Mouse (Mus musculus) bone marrow macrophage, adult 2 months (primary cell): ENCODE results near the gene Hagh. TPM values are rescaled to one million over a fixed set of nuclear protein-coding genes. Genes with fewer than 3 reads are reported as not detected.

ENCODE experiments used
- H3K27ac ChIP-seq: 2 replicates; pipeline ENCODE4 v1.5.1; 2012; ENCODE audit warnings: low read depth, low read length; ENCODE audit not compliant: insufficient read depth
- H3K4me1 ChIP-seq: 2 replicates; pipeline ENCODE4 v1.6.1; 2012; ENCODE audit warnings: low read length; ENCODE audit not compliant: control insufficient read depth, insufficient read depth
- H3K4me3 ChIP-seq: 2 replicates; pipeline ENCODE4 v1.5.1; 2012; ENCODE audit warnings: mild to moderate bottlenecking, low read length, moderate library complexity; ENCODE audit not compliant: insufficient read depth
- CTCF ChIP-seq: IDR thresholded peaks from 2 replicates; pipeline ENCODE4 v1.5.1; 2012; ENCODE audit warnings: low read depth, mild to moderate bottlenecking, low read length, moderate library complexity
- POLR2A ChIP-seq: IDR thresholded peaks from 2 replicates; pipeline ENCODE4 v1.6.1; 2012; ENCODE audit warnings: mild to moderate bottlenecking, low read depth, low read length, borderline replicate concordance
- polyA plus RNA-seq: library from polyadenylated mRNA; stranded (reverse); fragments of >200 nt; gene quantifications from 2 replicates; pipeline ENCODE4 v1.2.4, GENCODE M21; 2012; ENCODE audit not compliant: missing spikeins, insufficient read depth, insufficient read length

Gene Hagh
- polyA plus RNA-seq, 1 experiment, result 44.9 TPM

GRCm38 (mm10) chr17:24900014-24900413 is 60.1 kb downstream of the Hagh start:
- H3K4me1 ChIP-seq, result 0 out of 2 replicates have a peak, but pooled peaks cover 4% of the 10 kb centered on the region
- no peak overlapping the region for H3K27ac ChIP-seq
- H3K4me3 ChIP-seq, result no peak overlapping the region
- TF ChIP-seq CTCF (no peak), POLR2A (no peak)

GRCm38 (mm10) chr17:24902124-24902523 is 62.2 kb downstream of the Hagh start:
- no peak for TF ChIP-seq POLR2A
- TF ChIP-seq CTCF, result no peak
- Histone ChIP-seq H3K4me1 (0 out of 2 replicates have a peak, but pooled peaks cover 1% of the 10 kb centered on the region), H3K4me3 (no peak overlapping the region), H3K27ac (no peak overlapping the region)

- TF ChIP-seq CTCF (peak; percentile 25; the same call in 1 of the 2 replicates), POLR2A (no peak)
- H3K4me3 ChIP-seq, result no peak overlapping the region
- H3K4me1 ChIP-seq, result no peaks in the 10 kb centered on the region
- no peak overlapping the region for H3K27ac ChIP-seq
These were observed 62.9 kb downstream of the Hagh start for GRCm38 (mm10) chr17:24902671-24903474.

GRCm38 (mm10) chr17:24903767-24904166 is 63.8 kb downstream of the Hagh start:
- no peak overlapping the region for H3K27ac ChIP-seq
- no peak overlapping the region for H3K4me3 ChIP-seq
- TF ChIP-seq POLR2A, result no peak
- TF ChIP-seq CTCF, result no peak
- no peaks in the 10 kb centered on the region for H3K4me1 ChIP-seq

GRCm38 (mm10) chr17:24907591-24907990 is 67.6 kb downstream of the Hagh start:
- Histone ChIP-seq H3K4me3 (no peak overlapping the region), H3K27ac (no peak overlapping the region), H3K4me1 (no peaks in the 10 kb centered on the region)
- TF ChIP-seq POLR2A (no peak), CTCF (no peak)

- Histone ChIP-seq H3K4me3 (no peak overlapping the region), H3K27ac (no peak overlapping the region), H3K4me1 (no peaks in the 10 kb centered on the region)
- no peak for TF ChIP-seq CTCF
These were observed 74.0 kb downstream of the Hagh start for GRCm38 (mm10) chr17:24913984-24914383.

Other genes starting within 250 kb of the Hagh start
- gene Tsc2, start 207.5 kb upstream of the Hagh start, polyA plus RNA-seq, result 62.1 and 67.7 TPM in 2 replicates
- 4.1 and 6.2 TPM in 2 replicates for gene Nthl1, start 207.5 kb upstream of the Hagh start, polyA plus RNA-seq
- 0.98 TPM in 1 of 2 replicates, not detected in the other for gene Slc9a3r2, start 189.8 kb upstream of the Hagh start, polyA plus RNA-seq
- not detected in 2 replicates for gene Npw, start 181.7 kb upstream of the Hagh start, polyA plus RNA-seq
- gene Zfp598, start 170.5 kb upstream of the Hagh start, polyA plus RNA-seq, result 28.0 and 29.6 TPM in 2 replicates
- gene Syngr3, start 150.2 kb upstream of the Hagh start, polyA plus RNA-seq, result 0.41 and 0.79 TPM in 2 replicates
- gene Gfer, start 144.0 kb upstream of the Hagh start, polyA plus RNA-seq, result 21.6 and 22.0 TPM in 2 replicates
- gene Noxo1, start 143.9 kb upstream of the Hagh start, polyA plus RNA-seq, result 3.9 and 6.0 TPM in 2 replicates
- 11.7 and 16.9 TPM in 2 replicates for gene Tbl3, start 132.5 kb upstream of the Hagh start, polyA plus RNA-seq
- gene Rnf151, start 122.1 kb upstream of the Hagh start, polyA plus RNA-seq, result not detected in 2 replicates
- gene Rps2, start 122.0 kb upstream of the Hagh start, polyA plus RNA-seq, result 685 and 784 TPM in 2 replicates
- 164 and 191 TPM in 2 replicates for gene Ndufb10, start 115.7 kb upstream of the Hagh start, polyA plus RNA-seq
- gene Rpl3l, start 112.3 kb upstream of the Hagh start, polyA plus RNA-seq, result not detected in 2 replicates
- gene Msrb1, start 103.5 kb upstream of the Hagh start, polyA plus RNA-seq, result 214 and 223 TPM in 2 replicates
- not detected in 2 replicates for gene Hs3st6, start 87.2 kb upstream of the Hagh start, polyA plus RNA-seq
- not detected in 2 replicates for gene Meiob, start 35.9 kb upstream of the Hagh start, polyA plus RNA-seq
- gene Fahd1, start 10.2 kb downstream of the Hagh start, polyA plus RNA-seq, result 9.0 and 9.1 TPM in 2 replicates
- gene Igfals, start 25.9 kb downstream of the Hagh start, polyA plus RNA-seq, result not detected in 2 replicates
- 39.0 and 40.3 TPM in 2 replicates for gene Nubp2, start 46.2 kb downstream of the Hagh start, polyA plus RNA-seq
- 20.2 and 21.3 TPM in 2 replicates for gene Spsb3, start 46.5 kb downstream of the Hagh start, polyA plus RNA-seq
- gene Eme2, start 54.9 kb downstream of the Hagh start, polyA plus RNA-seq, result 5.9 and 7.1 TPM in 2 replicates
- 25.6 and 34.9 TPM in 2 replicates for gene Mrps34, start 55.0 kb downstream of the Hagh start, polyA plus RNA-seq
- gene Nme3, start 56.4 kb downstream of the Hagh start, polyA plus RNA-seq, result 37.2 and 38.5 TPM in 2 replicates
- gene Mapk8ip3, start 96.8 kb downstream of the Hagh start, polyA plus RNA-seq, result 56.7 and 64.0 TPM in 2 replicates
- gene Jpt2, start 120.5 kb downstream of the Hagh start, polyA plus RNA-seq, result 35.7 and 42.4 TPM in 2 replicates
- gene Cramp1l, start 175.6 kb downstream of the Hagh start, polyA plus RNA-seq, result 16.0 and 17.3 TPM in 2 replicates
- 16.8 and 20.4 TPM in 2 replicates for gene Ift140, start 175.9 kb downstream of the Hagh start, polyA plus RNA-seq
- gene Tmem204, start 243.4 kb downstream of the Hagh start, polyA plus RNA-seq, result 0.80 TPM in 1 of 2 replicates, not detected in the other